Mouse (Mus musculus) hindbrain, embryonic 16.5 days (tissue): ENCODE data around the gene Olfr1390. TPM values are rescaled to one million over a fixed set of nuclear protein-coding genes. Genes with fewer than 3 reads are reported as not detected.
"Not testable (repeated sequence)": the region's sequence is repeated elsewhere in the genome, so short reads cannot be mapped to it uniquely, and the experiment has no call there.

ENCODE experiments used
- ATAC-seq: fragments of 200-750 bp; cut with Nextera tagmentation; 2 replicates; pipeline ENCODE4 v1.8.0; 2017; ENCODE audit warnings: moderate TSS enrichment, moderate library complexity
- H3K27ac ChIP-seq: fragments of 300-500 bp; sonication (generic); 2 replicates; pipeline ENCODE4 v1.5.1; 2014; ENCODE audit warnings: low read depth, mild to moderate bottlenecking, control low read depth, low read length, moderate library complexity
- H3K27me3 ChIP-seq: fragments of 300-500 bp; sonication (generic); replicated peaks from 2 replicates; pipeline ENCODE4 v1.6.1; 2014; ENCODE audit warnings: low read length; ENCODE audit not compliant: control insufficient read depth, insufficient read depth
- H3K36me3 ChIP-seq: fragments of 300-500 bp; sonication (generic); 2 replicates; pipeline ENCODE4 v1.6.1; 2014; ENCODE audit warnings: mild to moderate bottlenecking, low read length, moderate library complexity, mixed read lengths; ENCODE audit not compliant: control insufficient read depth, insufficient read depth
- H3K4me1 ChIP-seq: fragments of 300-500 bp; sonication (generic); 2 replicates; pipeline ENCODE4 v1.6.1; 2014; ENCODE audit warnings: low read depth, low read length; ENCODE audit not compliant: control insufficient read depth, insufficient read depth
- H3K4me2 ChIP-seq: fragments of 300-500 bp; sonication (generic); 2 replicates; pipeline ENCODE4 v1.6.1; 2014; ENCODE audit warnings: mild to moderate bottlenecking, low read length, control low read depth, moderate library complexity
- H3K4me3 ChIP-seq: fragments of 300-500 bp; sonication (generic); 2 replicates; pipeline ENCODE4 v1.5.1; 2014; ENCODE audit warnings: mild to moderate bottlenecking, low read length, control low read depth, moderate library complexity
- H3K9ac ChIP-seq: fragments of 300-500 bp; sonication (generic); 2 replicates; pipeline ENCODE4 v1.6.1; 2014; ENCODE audit warnings: low read depth, mild to moderate bottlenecking, control low read depth, low read length, moderate library complexity
- H3K9me3 ChIP-seq: fragments of 300-500 bp; sonication (generic); 2 replicates; pipeline ENCODE4 v1.6.1; 2014; ENCODE audit warnings: mild to moderate bottlenecking, low read length, moderate library complexity; ENCODE audit not compliant: control insufficient read depth
- WGBS: fragments of 180-500 bp; shearing (Covaris S2); extraction: QIAGEN DNeasy Blood & Tissue Kit; methylation state at CpG from one replicate; pipeline ENCODE4 v1.1.7; 2014; 5-methylcytosine and 5-hydroxymethylcytosine counted together
- polyA plus RNA-seq: library from polyadenylated mRNA; unstranded; fragments of >200 nt; fragmentation: Nextera tagmentation; extraction: Ambion mirVana; gene quantifications from 2 replicates; pipeline ENCODE4 v1.2.1, GENCODE M21; 2015

Gene Olfr1390
- not detected in 2 replicates for polyA plus RNA-seq

GRCm38 (mm10) chr11:49334888-49335287, at the start of gene Olfr1390:
TSS of gene Olfr1390 (plus strand) at chr11:49335188.
- H3K4me2 ChIP-seq = no peak within 1 kb of the TSS
- H3K9me3 ChIP-seq = no peaks in the 10 kb centered on the region
- no peaks in the 10 kb centered on the region for H3K4me1 ChIP-seq
- no peak for ATAC-seq
- no peaks in the 10 kb centered on the region for H3K27me3 ChIP-seq
- H3K4me3 ChIP-seq = no peak within 1 kb of the TSS
- H3K36me3 ChIP-seq = no peaks in the 10 kb centered on the region
- H3K9ac ChIP-seq = no peak within 1 kb of the TSS
- H3K27ac ChIP-seq = no peak within 1 kb of the TSS
- WGBS = 92% methylated on average over 1 of the region's 1 CpGs

GRCm38 (mm10) chr11:49287251-49287650, 47.7 kb upstream of the Olfr1390 start:
- Histone ChIP-seq H3K4me2 (no peak overlapping the region), H3K27me3 (no peaks in the 10 kb centered on the region), H3K4me3 (no peak overlapping the region), H3K36me3 (no peaks in the 10 kb centered on the region), H3K27ac (no peak overlapping the region), H3K9me3 (peaks cover 2% of the 10 kb centered on the region), H3K4me1 (no peaks in the 10 kb centered on the region), H3K9ac (no peak overlapping the region)
- 88% methylated on average over 2 of the region's 2 CpGs for WGBS
- ATAC-seq = no peak

GRCm38 (mm10) chr11:49292777-49293176, 42.2 kb upstream of the Olfr1390 start:
- Histone ChIP-seq H3K4me1 (no peaks in the 10 kb centered on the region), H3K27ac (no peak overlapping the region), H3K9ac (no peak overlapping the region), H3K9me3 (no peaks in the 10 kb centered on the region), H3K4me2 (no peak overlapping the region), H3K36me3 (no peaks in the 10 kb centered on the region), H3K4me3 (no peak overlapping the region), H3K27me3 (no peaks in the 10 kb centered on the region)
- no peak for ATAC-seq
- WGBS = 49% methylated on average over 3 of the region's 3 CpGs

- no peaks in the 10 kb centered on the region for H3K27me3 ChIP-seq
- H3K9me3 ChIP-seq = no peaks in the 10 kb centered on the region
- no peaks in the 10 kb centered on the region for H3K4me1 ChIP-seq
- H3K36me3 ChIP-seq = no peaks in the 10 kb centered on the region
- ATAC-seq = no peak
- no peak within 1 kb of the TSS for H3K4me2 ChIP-seq
- no peak within 1 kb of the TSS for H3K4me3 ChIP-seq
- no peak within 1 kb of the TSS for H3K9ac ChIP-seq
- H3K27ac ChIP-seq = no peak within 1 kb of the TSS
Measured at GRCm38 (mm10) chr11:49304441-49304840, 30.5 kb upstream of the Olfr1390 start, which contains the start of gene Olfr10. TSS of gene Olfr10 (plus strand) at chr11:49304741.

- not testable (repeated sequence) for H3K4me2 ChIP-seq, H3K9ac ChIP-seq, H3K9me3 ChIP-seq, H3K27ac ChIP-seq, ATAC-seq, H3K4me3 ChIP-seq, H3K4me1 ChIP-seq, H3K36me3 ChIP-seq, H3K27me3 ChIP-seq
- 82% methylated on average over 5 of the region's 5 CpGs for WGBS
Measured at GRCm38 (mm10) chr11:49308547-49308946, 26.4 kb upstream of the Olfr1390 start.

GRCm38 (mm10) chr11:49322442-49322841, 12.5 kb upstream of the Olfr1390 start, which contains the start of gene Olfr1391:
TSS of gene Olfr1391 (plus strand) at chr11:49322742.
- no peak for ATAC-seq
- Histone ChIP-seq H3K27me3 (no peaks in the 10 kb centered on the region), H3K9ac (no peak within 1 kb of the TSS), H3K4me3 (no peak within 1 kb of the TSS), H3K4me1 (no peaks in the 10 kb centered on the region), H3K27ac (no peak within 1 kb of the TSS), H3K4me2 (no peak within 1 kb of the TSS), H3K36me3 (no peaks in the 10 kb centered on the region), H3K9me3 (no peaks in the 10 kb centered on the region)
- WGBS = 83% methylated on average over 2 of the region's 2 CpGs

GRCm38 (mm10) chr11:49326726-49327125, 8.3 kb upstream of the Olfr1390 start:
- ATAC-seq = no peak
- Histone ChIP-seq H3K4me2 (no peak overlapping the region), H3K4me3 (no peak overlapping the region), H3K36me3 (no peaks in the 10 kb centered on the region), H3K4me1 (no peaks in the 10 kb centered on the region), H3K9ac (no peak overlapping the region), H3K27me3 (no peaks in the 10 kb centered on the region), H3K9me3 (no peaks in the 10 kb centered on the region), H3K27ac (no peak overlapping the region)
- 83% methylated on average over 3 of the region's 3 CpGs for WGBS

DNA sequence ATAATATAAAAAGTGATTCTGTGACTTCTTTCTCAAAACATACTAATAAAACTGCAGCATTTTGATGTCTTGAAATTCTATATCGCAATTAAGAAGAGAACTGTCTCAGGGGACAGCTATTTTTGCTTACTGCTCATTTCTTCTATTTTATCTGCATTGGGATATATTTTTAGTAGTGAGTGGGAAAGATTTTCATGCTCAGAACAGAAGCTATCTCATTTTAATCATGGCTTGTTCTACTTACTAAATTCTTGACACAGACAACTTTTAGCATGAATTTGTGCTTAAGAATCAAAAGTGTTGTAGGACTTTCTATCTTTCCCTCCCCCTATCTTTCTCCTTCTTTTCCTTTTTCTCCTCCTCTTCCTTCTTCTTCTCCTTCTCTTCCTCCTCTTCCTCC, 5.3 kb upstream of the Olfr1390 start:
- WGBS = 77% methylated on average over 1 of the region's 1 CpGs

GRCm38 (mm10) chr11:49337150-49337832, 2.3 kb downstream of the Olfr1390 start:
- no peaks in the 10 kb centered on the region for H3K36me3 ChIP-seq
- no peaks in the 10 kb centered on the region for H3K4me1 ChIP-seq
- no peaks in the 10 kb centered on the region for H3K27me3 ChIP-seq
- no peak for ATAC-seq
- H3K27ac ChIP-seq = no peak overlapping the region
- 74% methylated on average over 4 of the region's 4 CpGs for WGBS
- no peaks in the 10 kb centered on the region for H3K9me3 ChIP-seq
- no peak overlapping the region for H3K4me3 ChIP-seq
- H3K9ac ChIP-seq = no peak overlapping the region
- no peak overlapping the region for H3K4me2 ChIP-seq

More for the DNA sequence above, 5.3 kb upstream of the Olfr1390 start:
- Histone ChIP-seq H3K4me2 (no peak overlapping the region), H3K4me3 (no peak overlapping the region), H3K9ac (no peak overlapping the region), H3K9me3 (no peaks in the 10 kb centered on the region), H3K36me3 (no peaks in the 10 kb centered on the region), H3K4me1 (no peaks in the 10 kb centered on the region), H3K27ac (no peak overlapping the region), H3K27me3 (no peaks in the 10 kb centered on the region)
- no peak for ATAC-seq
